ENCODE assay signal across 22 mouse cellular contexts in the genomic region with DNA sequence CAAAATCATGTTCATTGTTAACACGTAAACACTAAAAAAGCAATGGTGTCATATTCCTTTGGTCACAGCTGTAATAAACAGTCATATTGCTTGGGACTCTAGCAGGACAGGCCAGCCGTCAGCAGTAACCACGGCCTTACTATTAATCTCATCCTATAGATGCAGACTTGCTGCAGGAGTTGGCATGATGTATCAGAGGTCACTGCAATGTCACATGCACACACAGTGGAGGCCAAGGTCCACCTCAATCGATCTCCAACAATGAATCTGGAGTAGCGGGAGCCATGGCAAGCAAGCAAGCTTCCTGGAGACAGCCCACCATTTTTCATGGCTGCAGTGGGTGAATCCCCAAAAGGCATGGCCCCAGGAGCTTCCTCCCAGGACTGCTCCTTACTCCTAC. TPM values are rescaled to one million over a fixed set of nuclear protein-coding genes. Genes with fewer than 3 reads are reported as not detected.
"Had no signal": no experiment of that assay in that cellular context is flagged by ENCODE, and none has a peak within 500 bp of the region (broad histone marks: within the 10 kb centered on the region; RNA-seq: fewer than 3 reads in every experiment).

No protein-coding gene starts in this region.

- H3K27me3 ChIP-seq: limb, embryonic 13.5 days; liver, embryonic 15.5 days; midbrain, embryonic 15.5 days; neural tube, embryonic 12.5 days; neural tube, embryonic 15.5 days; stomach, embryonic 15.5 days had no signal

- H3K4me1 ChIP-seq: limb, embryonic 10.5 days; limb, embryonic 13.5 days; liver, embryonic 15.5 days; midbrain, embryonic 15.5 days; neural tube, embryonic 12.5 days; neural tube, embryonic 15.5 days; stomach, embryonic 15.5 days had no signal

- H3K36me3 ChIP-seq: midbrain, embryonic 15.5 days; neural tube, embryonic 12.5 days; neural tube, embryonic 15.5 days; stomach, embryonic 15.5 days had no signal

- H3K4me3 ChIP-seq: limb, embryonic 10.5 days; limb, embryonic 13.5 days; liver, embryonic 15.5 days; midbrain, embryonic 15.5 days; neural tube, embryonic 12.5 days; neural tube, embryonic 15.5 days; stomach, embryonic 15.5 days had no signal

- ATAC-seq: inflammation-experienced regulatory T-cells, adult 6 months; midbrain, embryonic 15.5 days had no signal

- H3K9me3 ChIP-seq: limb, embryonic 10.5 days; limb, embryonic 13.5 days; liver, embryonic 15.5 days; midbrain, embryonic 15.5 days; neural tube, embryonic 12.5 days; neural tube, embryonic 15.5 days; stomach, embryonic 15.5 days had no signal

- H3K9ac ChIP-seq: limb, embryonic 13.5 days; liver, embryonic 15.5 days; midbrain, embryonic 15.5 days; neural tube, embryonic 12.5 days; neural tube, embryonic 15.5 days; stomach, embryonic 15.5 days had no signal

- H3K4me2 ChIP-seq: limb, embryonic 13.5 days; liver, embryonic 11.5 days; liver, embryonic 15.5 days; midbrain, embryonic 11.5 days; midbrain, embryonic 15.5 days; neural tube, embryonic 12.5 days; neural tube, embryonic 15.5 days; stomach, embryonic 15.5 days had no signal

- DNase-seq: kidney, adult 2 months; kidney, postnatal 14 days; kidney, postnatal 4 days; lung, adult 2 months; lung, postnatal 14 days; lung, postnatal 4 days; right cerebral cortex, postnatal 14 days; right cerebral cortex, postnatal 4 days; spleen, adult 18-20 months; thymus, adult 2 months; thymus, postnatal 14 days; thymus, postnatal 4 days had no signal

- H3K27ac ChIP-seq: limb, embryonic 10.5 days; limb, embryonic 13.5 days; liver, embryonic 15.5 days; midbrain, embryonic 15.5 days; neural tube, embryonic 12.5 days; neural tube, embryonic 15.5 days; stomach, embryonic 15.5 days had no signal

RNA-seq across cellular contexts. Expression of a gene that starts 23.2 kb away (rescaled TPM):
- polyA plus RNA-seq: inflammation-experienced regulatory T-cells, adult 6 months had no signal
